Mouse (Mus musculus) forebrain, postnatal 0 days (tissue): ENCODE data around the gene Dennd1b. TPM values are rescaled to one million over a fixed set of nuclear protein-coding genes. Genes with fewer than 3 reads are reported as not detected.

Experiments used
- ATAC-seq: fragments of 200-750 bp; cut with Nextera tagmentation; 2 replicates; pipeline ENCODE4 v1.8.0; 2017; ENCODE audit warnings: mild to moderate bottlenecking, moderate library complexity
- DNase-seq: peaks from one replicate; pipeline ENCODE4 v3.0.0-alpha.2; 2015
- H3K27ac ChIP-seq: fragments of 300-500 bp; sonication (generic); 2 replicates; pipeline ENCODE4 v1.5.1; 2014; ENCODE audit warnings: low read depth, mild to moderate bottlenecking, antibody characterized with exemption, low read length, moderate library complexity, mixed read lengths
- H3K27me3 ChIP-seq: fragments of 300-500 bp; sonication (generic); 2 replicates; pipeline ENCODE4 v1.6.1; 2014; ENCODE audit warnings: mild to moderate bottlenecking, low read length, mixed read lengths; ENCODE audit not compliant: insufficient read depth
- H3K36me3 ChIP-seq: fragments of 300-500 bp; sonication (generic); 2 replicates; pipeline ENCODE4 v1.6.1; 2014; ENCODE audit warnings: mild to moderate bottlenecking, moderate library complexity; ENCODE audit not compliant: insufficient read depth
- H3K4me1 ChIP-seq: fragments of 300-500 bp; sonication (generic); 2 replicates; pipeline ENCODE4 v1.6.1; 2014; ENCODE audit warnings: antibody characterized with exemption; ENCODE audit not compliant: insufficient read depth
- H3K4me2 ChIP-seq: fragments of 300-500 bp; sonication (generic); 2 replicates; pipeline ENCODE4 v1.6.1; 2014; ENCODE audit warnings: low read depth, mild to moderate bottlenecking, moderate library complexity
- H3K4me3 ChIP-seq: fragments of 300-500 bp; sonication (generic); 2 replicates; pipeline ENCODE4 v1.5.1; 2014; ENCODE audit warnings: low read depth, low read length, mixed read lengths
- H3K9ac ChIP-seq: fragments of 300-500 bp; sonication (generic); 2 replicates; pipeline ENCODE4 v1.6.1; 2014; ENCODE audit warnings: mild to moderate bottlenecking
- H3K9me3 ChIP-seq: fragments of 300-500 bp; sonication (generic); 2 replicates; pipeline ENCODE4 v1.6.1; 2016; ENCODE audit warnings: low read length
- CTCF ChIP-seq: sonication (generic); IDR thresholded peaks from 2 replicates; pipeline ENCODE4 v1.5.1; 2016; ENCODE audit warnings: antibody characterized with exemption, control low read depth, low read depth
- WGBS: fragments of 180-500 bp; shearing (Covaris S2); extraction: QIAGEN DNeasy Blood & Tissue Kit; methylation state at CpG from one replicate; pipeline ENCODE4 v1.1.7; 2014; 5-methylcytosine and 5-hydroxymethylcytosine counted together
- polyA plus RNA-seq: library from polyadenylated mRNA; unstranded; fragments of >200 nt; fragmentation: Nextera tagmentation; extraction: Ambion mirVana; gene quantifications from 2 replicates; pipeline ENCODE4 v1.2.1, GENCODE M21; 2015
- total RNA-seq: library from RNA; depleted of rRNA; stranded (reverse); fragments of >200 nt; gene quantifications from 2 replicates; pipeline ENCODE4 v1.2.3, GENCODE M21; 2014

The Dennd1b gene
- total and polyA plus RNA-seq, 2 experiments from 2014 or later = 5.6 to 12.0 TPM

DNA sequence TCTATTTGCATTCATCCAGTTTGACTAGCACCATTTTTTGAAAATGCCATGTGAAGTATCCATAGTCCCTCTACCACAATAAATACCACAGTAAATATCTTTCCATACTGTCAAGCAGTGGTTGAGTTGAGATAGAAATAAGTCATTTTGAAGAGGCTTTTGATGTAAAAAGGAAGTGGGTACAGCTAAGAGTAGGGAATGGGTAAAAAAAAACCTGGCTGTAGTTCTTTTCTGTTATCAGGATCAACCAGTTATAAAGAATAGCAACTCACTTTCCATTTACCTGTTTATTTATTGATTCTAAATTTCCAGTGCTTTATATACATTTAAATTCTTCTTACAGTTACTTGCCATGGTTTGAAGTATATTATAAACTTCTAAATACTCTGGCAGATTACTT lies 89.8 kb downstream of the Dennd1b start:
- TF ChIP-seq CTCF = no peak
- H3K4me3 ChIP-seq = no peak overlapping the region
- H3K27ac ChIP-seq = no peak overlapping the region
- H3K36me3 ChIP-seq = no peaks in the 10 kb centered on the region
- no peaks in the 10 kb centered on the region for H3K9me3 ChIP-seq
- H3K4me2 ChIP-seq = no peak overlapping the region
- no peaks in the 10 kb centered on the region for H3K27me3 ChIP-seq
- H3K9ac ChIP-seq = no peak overlapping the region
- DNase-seq (no peak), ATAC-seq (no peak)
- no peaks in the 10 kb centered on the region for H3K4me1 ChIP-seq

DNA sequence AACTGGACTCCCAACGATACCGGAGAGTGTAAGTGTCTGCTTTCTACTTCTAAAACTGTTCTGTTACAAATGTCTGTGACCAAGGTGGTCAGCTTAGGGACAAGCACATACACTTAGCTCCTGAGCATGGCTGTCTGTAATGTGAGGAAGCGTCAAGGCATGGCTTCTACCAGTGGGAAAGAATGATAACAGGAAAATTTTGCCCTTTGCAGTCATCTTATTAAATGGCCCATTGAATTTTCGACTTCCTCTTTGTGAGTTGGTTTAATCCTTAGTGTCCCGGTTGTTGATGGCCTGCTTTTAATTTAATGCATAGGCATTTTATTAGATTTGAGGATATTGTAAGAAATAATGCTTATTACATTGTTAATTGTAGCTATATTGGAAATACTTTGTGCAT lies 97.1 kb downstream of the Dennd1b start:
- Histone ChIP-seq H3K27ac (no peak overlapping the region), H3K9me3 (no peaks in the 10 kb centered on the region), H3K36me3 (no peaks in the 10 kb centered on the region), H3K4me1 (no peaks in the 10 kb centered on the region), H3K9ac (no peak overlapping the region), H3K4me2 (no peak overlapping the region), H3K27me3 (no peaks in the 10 kb centered on the region), H3K4me3 (no peak overlapping the region)
- DNase-seq = no peak
- WGBS = 92% methylated on average over 5 of the region's 5 CpGs
- no peak for TF ChIP-seq CTCF
- no peak for ATAC-seq

DNA sequence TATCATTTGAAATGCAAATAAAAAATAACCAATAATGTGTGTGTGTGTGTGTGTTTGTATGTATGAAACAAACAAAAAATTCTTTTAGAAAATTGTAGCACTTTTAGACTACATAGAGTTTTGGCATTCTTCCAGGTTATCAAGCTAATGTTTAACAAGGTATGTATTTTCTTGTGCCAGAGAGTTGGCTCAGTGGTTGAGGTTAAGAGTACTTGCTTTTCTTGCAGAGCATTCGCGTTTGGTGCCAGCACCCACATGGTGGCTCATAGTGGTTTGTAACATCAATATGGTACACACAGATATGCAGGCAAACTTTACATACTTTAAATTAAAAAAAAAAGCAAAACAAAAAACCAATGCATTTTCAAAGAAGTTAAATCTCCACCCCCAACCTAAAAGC lies 101.5 kb downstream of the Dennd1b start:
- H3K27me3 ChIP-seq = no peaks in the 10 kb centered on the region

DNA sequence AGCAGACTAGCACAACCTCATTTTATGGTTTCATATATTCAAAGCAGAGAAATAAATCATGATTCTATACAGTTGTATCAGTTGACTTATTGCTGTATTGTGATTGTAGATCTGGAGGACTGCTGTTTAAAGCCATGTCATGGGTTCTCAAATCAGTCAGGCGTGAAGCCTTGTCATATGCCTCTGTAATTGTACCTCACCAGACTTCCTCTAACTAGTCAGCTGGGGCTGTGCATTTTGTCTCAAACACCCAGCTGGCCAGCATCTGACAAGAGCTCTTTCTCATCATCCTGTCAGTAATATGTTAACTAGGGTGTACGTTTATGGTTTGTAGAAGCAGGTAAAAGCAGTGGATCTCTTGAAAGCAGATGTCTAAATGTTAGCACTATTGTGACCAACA lies 104.0 kb downstream of the Dennd1b start:
- DNase-seq (no peak), ATAC-seq (no peak)
- Histone ChIP-seq H3K4me3 (no peak overlapping the region), H3K9ac (no peak overlapping the region), H3K36me3 (no peaks in the 10 kb centered on the region), H3K4me2 (no peak overlapping the region), H3K4me1 (no peaks in the 10 kb centered on the region), H3K27ac (no peak overlapping the region), H3K9me3 (no peaks in the 10 kb centered on the region), H3K27me3 (no peaks in the 10 kb centered on the region)
- WGBS = 55% methylated on average over 2 of the region's 2 CpGs
- TF ChIP-seq CTCF = no peak

More for the DNA sequence above, 101.5 kb downstream of the Dennd1b start:
- DNase-seq (no peak), ATAC-seq (no peak)
- no peak for TF ChIP-seq CTCF
- H3K27ac ChIP-seq = no peak overlapping the region
- no peak overlapping the region for H3K4me3 ChIP-seq
- no peak overlapping the region for H3K9ac ChIP-seq
- H3K36me3 ChIP-seq = no peaks in the 10 kb centered on the region
- H3K9me3 ChIP-seq = no peaks in the 10 kb centered on the region
- no peak overlapping the region for H3K4me2 ChIP-seq
- no peaks in the 10 kb centered on the region for H3K4me1 ChIP-seq
- WGBS = 84% methylated on average over 2 of the region's 2 CpGs

DNA sequence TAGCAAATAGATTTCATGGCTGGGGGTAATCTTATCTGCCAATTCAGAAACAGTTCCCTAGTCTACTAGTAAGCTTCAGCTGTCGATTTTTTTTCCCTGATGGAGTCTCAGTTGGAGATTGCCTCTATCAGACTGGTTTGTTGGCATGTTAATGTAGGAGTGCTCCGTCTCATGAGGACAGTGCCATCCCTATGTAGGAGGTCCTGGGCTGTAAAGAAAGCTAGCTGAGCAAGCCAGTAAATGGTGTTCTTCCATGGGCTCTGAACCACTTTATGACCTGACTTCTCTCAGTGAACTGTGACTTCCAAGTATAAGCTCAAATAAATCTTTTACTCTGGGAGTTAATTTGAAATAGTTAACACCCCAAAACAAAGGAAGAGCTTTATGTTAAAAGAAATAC lies 107.8 kb downstream of the Dennd1b start:
- no peaks in the 10 kb centered on the region for H3K36me3 ChIP-seq
- H3K4me2 ChIP-seq = no peak overlapping the region
- WGBS = 72% methylated on average over 2 of the region's 2 CpGs
- H3K27me3 ChIP-seq = no peaks in the 10 kb centered on the region
- no peak overlapping the region for H3K27ac ChIP-seq
- DNase-seq (no peak), ATAC-seq (no peak)
- no peaks in the 10 kb centered on the region for H3K9me3 ChIP-seq
- no peaks in the 10 kb centered on the region for H3K4me1 ChIP-seq
- H3K9ac ChIP-seq = no peak overlapping the region
- TF ChIP-seq CTCF = no peak
- no peak overlapping the region for H3K4me3 ChIP-seq

DNA sequence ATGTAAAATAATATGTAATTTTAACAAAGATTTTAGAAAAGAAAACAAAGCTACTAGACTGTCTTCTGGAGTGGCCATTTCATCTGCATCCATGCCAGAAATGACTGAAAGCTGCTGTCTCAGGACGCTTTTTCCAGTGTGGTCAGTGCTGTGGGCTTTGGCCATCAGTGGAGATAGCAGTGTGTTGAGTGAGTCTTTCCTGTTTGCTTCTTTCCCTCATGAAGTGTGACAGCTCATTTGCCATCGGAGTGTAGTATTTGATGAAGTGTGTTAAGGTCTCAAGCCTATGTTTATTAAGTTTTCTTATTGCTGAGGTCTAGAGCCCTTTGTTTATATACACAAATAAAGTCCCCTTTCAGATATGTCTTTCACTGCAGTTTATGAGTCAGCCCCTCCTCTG lies 112.4 kb downstream of the Dennd1b start:
- Histone ChIP-seq H3K9ac (no peak overlapping the region), H3K27me3 (no peaks in the 10 kb centered on the region), H3K4me2 (no peak overlapping the region), H3K36me3 (no peaks in the 10 kb centered on the region), H3K4me3 (no peak overlapping the region), H3K4me1 (no peaks in the 10 kb centered on the region), H3K9me3 (no peaks in the 10 kb centered on the region), H3K27ac (no peak overlapping the region)
- DNase-seq (no peak), ATAC-seq (no peak)
- WGBS = 93% methylated on average over 2 of the region's 2 CpGs
- no peak for TF ChIP-seq CTCF

DNA sequence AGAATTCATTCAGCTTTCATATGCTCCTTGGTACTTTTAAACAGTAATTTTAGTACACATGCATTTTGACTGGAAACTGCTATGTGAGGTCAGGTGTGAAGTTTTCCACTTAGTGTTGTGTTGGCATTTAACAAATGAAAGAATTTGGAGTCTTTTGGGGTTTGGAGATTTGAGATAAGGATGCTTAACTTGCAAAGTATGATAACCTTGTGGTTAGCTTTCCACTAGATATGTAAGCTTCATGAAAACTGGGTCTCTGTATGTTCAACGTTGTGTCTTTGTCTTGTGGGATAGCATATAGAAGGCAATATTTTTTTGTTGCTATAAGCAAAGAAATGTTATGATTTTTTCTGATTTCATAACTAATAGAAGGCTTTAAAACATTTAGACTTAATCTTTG lies 114.8 kb downstream of the Dennd1b start:
- Histone ChIP-seq H3K4me3 (no peak overlapping the region), H3K9ac (no peak overlapping the region), H3K4me1 (no peaks in the 10 kb centered on the region), H3K9me3 (no peaks in the 10 kb centered on the region), H3K4me2 (no peak overlapping the region), H3K27me3 (no peaks in the 10 kb centered on the region), H3K36me3 (no peaks in the 10 kb centered on the region), H3K27ac (no peak overlapping the region)
- TF ChIP-seq CTCF = no peak
- DNase-seq (no peak), ATAC-seq (no peak)
- 96% methylated on average over 1 of the region's 1 CpGs for WGBS

DNA sequence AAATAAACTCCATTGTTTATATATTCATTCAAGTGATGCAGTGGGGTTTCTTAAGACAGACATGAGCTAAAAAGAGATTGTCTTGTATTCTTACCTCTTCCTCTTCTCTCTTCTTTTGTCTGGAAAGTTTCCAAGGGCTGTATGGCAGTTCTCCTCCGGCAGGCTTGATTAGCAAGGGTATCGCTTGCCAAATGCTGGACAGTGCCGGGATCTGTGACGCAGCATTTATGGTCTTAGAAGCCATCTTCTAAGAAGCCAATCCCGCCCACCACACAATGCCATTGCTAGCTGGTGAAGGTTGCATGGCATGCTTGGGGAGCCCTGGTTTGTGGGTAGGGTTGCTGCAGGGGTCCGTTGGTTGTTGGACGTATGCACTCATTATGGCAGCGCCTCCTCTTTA lies 115.8 kb downstream of the Dennd1b start:
- TF ChIP-seq CTCF = no peak
- H3K36me3 ChIP-seq = no peaks in the 10 kb centered on the region
- H3K4me3 ChIP-seq = no peak overlapping the region
- 46% methylated on average over 8 of the region's 8 CpGs for WGBS
- H3K4me2 ChIP-seq = no peak overlapping the region
- DNase-seq (no peak), ATAC-seq (no peak)
- no peaks in the 10 kb centered on the region for H3K27me3 ChIP-seq
- no peaks in the 10 kb centered on the region for H3K4me1 ChIP-seq
- H3K27ac ChIP-seq = no peak overlapping the region
- no peak overlapping the region for H3K9ac ChIP-seq
- no peaks in the 10 kb centered on the region for H3K9me3 ChIP-seq
